Mouse (Mus musculus): ENCODE measurements at regions not wholly inside any gene's neighbourhood (a gene's known extent, or its start where the extent isn't known, plus 50 kb on each side); places are given as distances from the start of the nearest gene placed in this dataset.
"Not testable (repeated sequence)": the region's sequence is repeated elsewhere in the genome, so short reads cannot be mapped to it uniquely, and the experiment has no call there.

DNA sequence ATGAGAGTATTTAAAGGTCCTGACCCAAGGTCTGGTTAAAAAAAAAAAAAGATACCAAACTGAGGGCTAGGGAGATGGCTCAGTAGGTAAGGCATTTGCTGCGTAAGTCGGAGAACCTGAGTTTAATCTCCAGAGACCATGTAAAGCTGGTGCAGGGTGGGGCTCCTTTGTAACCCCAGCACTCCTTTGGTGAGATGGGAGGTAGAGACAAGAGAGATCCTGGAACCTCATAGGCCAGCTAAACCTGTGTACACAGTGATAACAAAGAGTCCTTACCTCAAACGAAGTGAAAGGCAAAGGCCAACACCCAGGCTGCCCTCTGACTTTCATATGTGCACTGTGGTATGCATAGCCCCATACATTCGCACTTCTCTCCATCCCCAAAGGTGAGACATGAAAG, 175.0 kb downstream of the Nucb2 start:
- no peak for DNase-seq (ENCODE audit: extremely low spot score in 1 of 2, low spot score in 1 of 2)

DNA sequence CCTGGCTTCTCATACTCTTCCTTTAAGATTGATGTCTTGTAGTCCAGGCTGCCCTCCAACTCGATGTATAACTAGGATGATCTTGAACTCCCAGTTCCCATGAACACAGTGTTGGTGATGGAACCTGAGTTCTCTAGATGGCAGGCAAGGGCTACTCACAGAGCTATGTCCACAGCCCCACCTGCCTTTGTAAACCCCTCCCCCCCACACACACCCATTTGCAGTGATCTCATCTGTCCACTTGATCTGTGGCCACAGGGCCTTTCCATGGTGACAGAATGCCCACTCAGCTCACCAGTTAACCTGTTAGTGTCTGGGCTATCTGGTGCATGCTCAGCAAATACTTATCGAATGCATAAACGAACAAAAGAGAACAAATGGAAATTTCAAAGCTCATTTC, 176.4 kb downstream of the Nucb2 start:
- DNase-seq (ENCODE audit: extremely low spot score in 1 of 2, low spot score in 1 of 2) = no peak

DNA sequence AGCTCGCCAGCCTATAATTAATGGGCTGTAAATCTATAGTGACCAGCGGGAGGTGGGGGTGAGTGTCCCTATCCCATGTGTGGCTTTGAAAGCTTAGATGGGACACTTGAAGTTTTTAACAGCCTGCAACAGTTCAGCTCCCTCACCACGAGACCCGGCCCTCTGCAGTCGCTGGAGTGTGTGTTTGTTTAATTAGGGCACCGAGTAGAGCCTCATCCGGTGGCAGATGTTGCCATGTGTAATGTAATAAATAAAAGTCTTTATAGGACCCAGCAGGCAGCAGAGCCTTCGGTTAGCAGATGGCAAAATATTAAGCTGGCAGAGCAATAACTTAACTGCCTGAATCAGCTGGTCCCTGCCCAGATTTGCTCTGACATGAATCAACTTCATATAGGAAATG, 177.1 kb downstream of the Nucb2 start:
- DNase-seq (ENCODE audit: extremely low spot score in 1 of 2, low spot score in 1 of 2) = no peak

DNA sequence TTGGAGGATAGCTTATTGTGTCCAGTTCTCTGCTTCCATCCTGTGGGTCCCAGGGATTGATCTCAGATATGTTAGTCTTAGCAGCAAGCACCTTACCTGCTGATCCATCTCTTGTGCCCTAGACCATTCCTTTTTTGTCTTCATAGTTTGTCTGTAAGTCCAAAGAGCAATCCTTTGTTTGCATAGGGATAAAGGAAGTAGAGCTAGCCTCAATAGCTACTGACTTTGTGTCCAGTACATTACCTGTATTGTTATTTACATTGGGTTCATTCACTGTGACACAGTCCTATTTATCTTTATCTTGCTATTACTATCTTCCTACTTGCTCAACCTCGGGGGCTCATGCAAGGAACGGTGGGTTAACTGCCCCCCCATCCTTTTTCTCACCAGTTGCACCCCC, 196.2 kb downstream of the Nucb2 start:
- DNase-seq (ENCODE audit: extremely low spot score in 1 of 2, low spot score in 1 of 2) = no peak

DNA sequence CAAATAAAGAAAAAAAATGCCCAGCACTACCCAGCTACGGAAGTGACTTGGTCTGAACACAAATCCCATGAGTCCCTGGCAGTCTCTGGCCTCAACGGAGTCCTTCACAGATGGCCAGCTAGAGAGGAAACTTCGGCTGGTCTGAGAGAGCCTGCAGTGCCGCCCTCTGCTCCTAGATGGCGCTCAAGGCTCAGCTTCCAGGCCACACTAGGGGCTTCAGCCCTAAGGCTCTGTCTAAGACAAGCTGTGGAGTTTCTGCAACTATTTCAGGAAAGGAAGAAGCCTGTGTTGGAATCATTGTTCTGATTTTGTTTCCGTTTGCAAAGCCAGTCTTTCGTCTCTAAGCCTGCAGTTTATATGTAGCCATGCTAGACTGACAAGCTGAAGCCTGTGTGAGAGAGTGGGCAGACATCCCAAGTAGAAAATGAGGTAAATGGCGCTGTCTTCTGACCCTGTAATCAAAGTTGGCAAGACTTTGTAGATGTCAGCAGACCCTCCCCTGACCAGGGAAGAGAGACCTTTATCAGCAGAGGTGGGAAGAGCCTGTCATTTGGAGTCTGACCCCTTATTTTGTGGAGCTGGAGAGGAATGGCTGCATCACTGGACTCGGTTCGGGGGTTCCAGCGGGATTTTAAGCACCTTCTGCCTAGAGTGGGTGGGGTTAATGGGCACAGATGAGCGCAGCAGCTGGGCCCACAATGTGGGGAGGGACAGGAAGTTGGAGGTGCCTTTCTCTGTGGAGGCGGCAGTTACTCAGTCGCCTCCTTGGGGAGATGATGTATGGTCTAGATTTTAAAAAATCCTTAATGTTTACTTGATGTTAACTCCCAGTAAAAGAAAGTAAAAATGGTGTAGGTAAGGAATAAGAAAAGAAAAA, 197.5 kb downstream of the Nucb2 start:
- DNase-seq (ENCODE audit: extremely low spot score in 1 of 2, low spot score in 1 of 2) = peak; percentile 85 to 95

DNA sequence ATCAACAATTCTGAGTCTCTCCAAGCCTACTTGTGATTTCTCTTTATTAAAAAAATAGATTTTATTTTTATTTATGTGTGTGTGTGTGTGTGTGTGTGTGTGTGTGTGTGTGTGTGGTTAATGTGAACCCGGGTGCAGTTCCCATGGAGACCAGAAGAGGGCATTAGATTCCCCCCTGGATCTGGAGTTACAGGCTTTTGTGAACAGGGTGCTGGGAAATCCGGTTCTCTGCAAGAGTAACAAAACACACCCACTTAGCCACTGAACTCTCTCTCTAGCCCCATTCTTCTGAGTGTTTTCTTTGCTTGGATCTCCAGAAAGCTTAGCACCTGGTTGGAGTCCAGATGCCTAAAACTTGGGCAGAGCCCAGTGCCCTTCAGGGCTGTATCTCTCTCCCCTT, 198.4 kb downstream of the Nucb2 start:
- no peak for DNase-seq (ENCODE audit: extremely low spot score in 1 of 2, low spot score in 1 of 2)

DNA sequence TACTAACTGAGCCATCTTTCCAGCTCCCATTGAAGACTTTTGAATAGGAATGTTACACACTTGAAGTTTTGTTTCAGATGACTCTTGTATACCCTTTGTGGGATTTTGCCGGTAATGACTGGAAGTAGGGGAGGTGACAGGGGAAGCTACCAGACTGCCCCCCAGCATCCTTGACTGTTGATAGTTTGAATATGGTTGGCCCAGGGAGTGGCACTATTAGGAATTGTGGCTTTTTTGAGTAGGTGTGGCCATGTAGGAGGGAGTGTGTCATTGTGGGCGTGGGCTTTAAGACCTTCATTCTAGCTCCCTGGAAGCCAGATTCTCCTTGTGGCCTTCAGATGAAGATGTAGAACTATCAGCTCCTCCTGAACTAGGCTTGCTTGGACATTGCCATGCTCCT, 207.4 kb downstream of the Nucb2 start:
- no peak for DNase-seq (ENCODE audit: extremely low spot score in 1 of 2, low spot score in 1 of 2)

DNA sequence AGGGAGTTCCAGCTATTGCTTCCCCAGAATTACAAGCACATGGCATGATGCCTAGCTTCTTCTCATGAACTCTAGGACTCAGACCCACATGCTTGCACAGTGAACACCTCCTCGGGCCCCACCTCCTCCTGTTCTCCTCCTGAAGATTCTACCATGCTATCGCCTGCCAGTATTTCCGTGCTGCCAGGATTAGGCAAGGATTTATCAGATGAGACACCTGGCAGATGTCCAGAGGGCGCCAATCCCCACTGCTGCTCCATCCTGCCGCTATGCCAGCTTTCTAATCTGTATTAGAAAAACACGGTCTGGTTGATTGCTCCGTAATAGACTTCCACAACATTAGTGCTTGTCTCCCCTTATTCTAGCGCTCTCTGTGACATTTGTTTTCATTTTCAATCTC, 209.0 kb downstream of the Nucb2 start:
- peak in 1 of 2 experiments; percentile 15 for DNase-seq (ENCODE audit: extremely low spot score in 1 of 2, low spot score in 1 of 2)

DNA sequence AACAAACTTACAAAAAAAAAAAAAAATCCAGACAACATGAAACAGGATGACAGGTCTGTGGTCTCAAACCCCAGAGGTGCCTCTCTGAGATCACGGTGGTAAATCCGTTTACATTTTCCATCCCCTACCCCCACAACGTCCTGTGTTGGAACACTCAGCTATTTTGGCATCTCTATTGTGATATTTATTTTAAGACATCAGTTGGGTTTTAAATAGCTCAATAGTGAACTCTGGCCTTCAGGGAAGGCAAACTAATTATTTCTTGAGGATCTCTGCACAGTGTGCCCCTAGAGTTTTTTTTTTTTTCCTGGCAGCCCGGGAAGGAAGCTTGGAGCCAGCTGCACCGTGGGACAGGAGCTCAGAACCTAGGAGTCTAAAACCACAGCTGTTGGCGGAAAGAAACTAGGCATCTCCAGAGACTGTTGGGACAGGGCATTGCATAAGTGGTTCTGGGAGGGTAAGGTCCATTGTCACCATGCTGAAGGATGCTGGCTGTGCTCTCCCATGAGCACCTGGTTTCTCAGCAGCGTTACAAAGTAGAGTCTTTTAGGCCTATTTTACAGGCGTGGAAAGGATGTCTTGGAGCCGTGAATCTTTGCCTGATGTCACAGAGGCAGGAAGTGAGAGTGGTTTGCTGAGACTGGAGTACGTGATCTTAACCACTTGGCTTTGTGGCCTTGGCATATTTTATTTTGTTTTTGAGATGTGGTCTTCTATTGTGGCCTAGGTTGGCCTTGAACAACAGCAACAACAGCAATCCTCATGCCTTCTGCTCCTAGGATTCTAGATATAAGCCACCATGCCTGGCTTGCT, 211.3 kb downstream of the Nucb2 start:
- DNase-seq (ENCODE audit: extremely low spot score in 1 of 2, low spot score in 1 of 2) = no peak

DNA sequence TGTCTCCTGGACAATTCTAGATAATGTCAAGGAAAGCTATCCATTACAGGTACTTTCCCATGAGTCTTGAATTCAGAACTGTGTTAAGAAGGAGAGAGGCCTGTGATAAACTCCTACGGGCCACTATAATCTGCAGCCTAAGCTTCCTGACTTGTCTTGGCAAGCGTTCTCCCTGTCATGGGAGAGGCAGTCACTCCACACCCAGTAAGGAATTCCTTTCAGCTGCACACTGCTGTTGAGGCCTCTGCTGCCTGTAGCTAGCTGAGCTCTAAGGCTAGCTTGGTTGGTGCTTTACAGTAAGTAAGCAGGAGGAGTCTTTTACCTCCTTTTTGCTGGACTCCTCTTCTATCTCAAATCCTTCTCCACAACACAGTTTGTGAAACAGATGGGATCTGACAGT, 224.2 kb downstream of the Nucb2 start:
- no peak for DNase-seq (ENCODE audit: extremely low spot score in 1 of 2, low spot score in 1 of 2)

DNA sequence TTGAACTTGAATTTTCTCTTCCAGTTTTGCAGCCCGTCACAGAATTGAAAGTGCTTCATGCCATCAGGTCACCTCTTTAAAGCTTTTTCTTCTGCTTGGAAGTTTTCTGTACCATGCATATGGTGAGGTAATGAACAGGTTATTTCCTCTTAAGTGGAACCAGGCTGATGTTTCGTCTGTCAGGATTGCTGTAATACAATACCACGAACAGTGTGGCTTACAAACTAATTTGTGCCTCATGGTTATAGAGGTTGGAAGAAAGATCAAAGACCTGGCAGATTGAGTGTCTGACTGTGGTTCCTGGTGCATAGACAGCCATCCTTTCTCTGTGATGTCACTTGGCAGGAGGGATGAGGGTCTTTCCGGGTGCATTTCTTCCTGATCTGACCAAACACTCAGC, 225.6 kb downstream of the Nucb2 start:
- no peak for DNase-seq (ENCODE audit: extremely low spot score in 1 of 2, low spot score in 1 of 2)

DNA sequence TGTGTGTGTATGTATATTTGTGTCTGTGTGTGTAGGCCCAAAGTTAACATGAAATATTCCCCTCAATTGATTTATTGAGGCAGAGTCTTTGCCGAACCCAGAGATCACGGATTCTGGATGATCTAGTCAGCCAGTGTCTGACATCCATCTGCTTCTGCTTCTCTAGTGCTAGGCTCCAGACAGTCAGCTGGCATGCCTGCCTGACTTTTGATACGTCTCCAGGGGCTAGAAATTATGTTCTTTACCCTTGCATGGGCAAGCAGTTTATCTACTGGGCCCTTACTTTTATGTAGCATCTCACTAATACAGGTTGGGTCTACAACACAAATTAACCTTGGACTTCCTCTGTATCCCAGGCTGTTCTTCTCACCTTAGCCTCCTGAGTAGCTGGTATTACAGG, 231.5 kb downstream of the Nucb2 start:
- DNase-seq (ENCODE audit: extremely low spot score in 1 of 2, low spot score in 1 of 2) = no peak

DNA sequence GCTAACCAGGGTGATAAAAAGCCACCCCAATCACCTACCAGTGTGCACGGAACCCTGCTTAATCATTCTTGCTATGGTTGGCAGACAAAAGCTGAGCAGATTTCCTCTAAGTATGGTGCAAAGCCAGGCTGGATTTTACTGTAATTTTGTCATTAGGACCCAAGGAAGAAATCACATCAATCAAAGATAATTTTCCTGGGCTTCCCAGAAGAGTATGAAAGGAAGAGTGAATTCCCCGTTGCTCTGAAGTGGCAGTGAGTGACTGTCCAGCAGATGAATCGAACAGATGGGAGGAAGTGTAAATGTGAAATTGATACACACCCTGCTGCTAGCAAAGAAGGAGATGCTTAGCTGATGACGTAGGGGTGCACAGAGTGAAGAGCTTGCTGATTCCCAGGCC, 232.2 kb downstream of the Nucb2 start:
- DNase-seq (ENCODE audit: extremely low spot score in 1 of 2, low spot score in 1 of 2) = no peak

DNA sequence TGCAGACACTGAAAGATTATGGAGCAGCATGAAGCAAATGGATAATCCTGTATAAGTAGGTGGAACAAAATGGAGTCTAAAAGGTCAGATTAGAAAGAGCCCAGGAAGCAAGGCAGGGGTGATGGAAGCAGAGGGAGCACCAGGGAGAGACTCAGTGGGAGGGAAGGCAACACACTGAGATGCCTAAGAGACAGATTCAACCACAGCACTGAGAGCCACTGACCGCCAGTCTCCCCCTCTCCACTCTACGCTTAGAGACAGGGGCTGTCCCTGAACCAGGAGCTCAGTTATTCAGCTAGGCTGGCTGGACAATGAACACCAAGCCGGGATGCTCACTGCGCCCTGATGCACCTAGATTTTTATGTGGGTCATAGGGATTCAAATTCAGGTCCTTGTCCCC, 233.8 kb downstream of the Nucb2 start:
- no peak for DNase-seq (ENCODE audit: extremely low spot score in 1 of 2, low spot score in 1 of 2)

DNA sequence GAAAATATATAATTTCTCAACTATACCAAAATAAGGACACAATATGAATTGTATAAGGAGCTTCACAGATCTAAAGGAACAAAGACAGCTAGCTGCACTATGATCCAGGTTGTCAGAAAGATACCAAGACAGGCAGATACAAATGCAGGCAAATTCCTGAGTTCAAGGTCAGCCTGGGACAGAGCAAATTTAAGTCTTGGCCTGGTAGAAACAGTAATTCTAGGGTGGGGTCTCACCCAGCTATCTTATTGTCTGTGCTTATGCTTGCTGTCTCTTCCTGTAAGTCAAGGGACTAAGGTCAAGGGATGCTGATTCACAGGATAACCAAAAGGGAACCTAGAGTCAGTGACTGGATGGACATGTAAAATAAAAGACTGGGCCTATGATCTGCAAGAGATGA, 250.4 kb downstream of the Nucb2 start:
- no peak for DNase-seq (ENCODE audit: extremely low spot score in 1 of 2, low spot score in 1 of 2)

DNA sequence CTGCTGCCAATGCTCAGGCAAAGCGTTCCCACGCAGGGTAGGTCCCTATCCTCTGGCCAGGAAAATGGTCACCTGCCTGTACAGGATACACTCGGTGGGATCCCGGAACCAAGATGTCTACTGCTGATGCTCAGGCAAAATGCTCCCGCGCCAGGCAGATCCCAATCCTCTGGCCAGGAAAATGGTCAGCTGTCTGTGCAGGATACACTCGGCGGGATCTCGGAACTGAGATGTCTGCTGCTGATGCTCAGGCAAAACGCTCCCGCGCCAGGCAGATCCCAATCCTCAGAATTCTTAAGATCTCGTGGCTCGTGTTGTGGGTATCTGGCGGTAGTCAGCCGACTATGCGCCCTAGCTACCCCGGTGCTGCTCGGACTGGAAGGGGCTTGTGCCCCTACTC, 288.0 kb downstream of the Nucb2 start:
- DNase-seq (ENCODE audit: extremely low spot score in 1 of 2, low spot score in 1 of 2) = not testable (repeated sequence)

DNA sequence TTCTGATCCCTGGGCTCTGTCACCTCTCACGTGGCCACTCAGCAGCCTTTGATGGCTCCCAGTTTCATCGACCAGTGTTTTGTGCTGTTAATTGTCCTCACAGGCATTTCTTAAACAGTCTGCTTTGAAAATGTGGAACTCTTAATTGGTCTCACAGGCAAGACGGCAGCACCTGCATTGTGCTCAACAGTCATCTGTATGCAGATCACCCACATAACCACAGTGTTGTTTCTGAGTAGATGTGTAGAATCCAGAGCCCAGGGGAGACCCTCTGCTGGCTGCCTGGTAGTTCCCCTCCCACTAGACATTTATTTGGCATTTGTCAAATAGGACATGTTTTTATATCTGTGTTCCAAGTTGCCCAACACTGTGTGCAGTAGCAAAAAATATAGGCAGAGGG, 304.3 kb downstream of the Nucb2 start:
- no peak for DNase-seq (ENCODE audit: extremely low spot score in 1 of 2, low spot score in 1 of 2)

DNA sequence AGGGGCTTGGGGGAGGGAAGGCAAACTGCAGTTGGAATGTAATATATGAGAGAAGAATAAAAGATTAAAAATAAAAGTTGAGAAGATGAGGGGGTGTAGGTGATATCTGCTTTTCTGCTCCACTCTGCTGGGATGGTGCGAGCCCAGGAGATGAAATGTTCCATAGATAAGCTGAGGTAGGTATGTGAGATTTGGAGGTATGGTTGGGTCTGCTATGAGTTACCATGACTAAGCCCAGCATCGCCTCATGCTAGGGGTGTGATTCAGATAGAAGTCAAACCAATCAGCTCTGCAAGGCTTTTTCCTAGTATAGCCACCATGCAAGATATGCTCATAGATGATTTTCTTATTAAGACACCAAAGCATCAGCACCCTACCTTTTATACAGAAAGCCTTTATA, 312.3 kb downstream of the Nucb2 start:
- no peak for DNase-seq (ENCODE audit: extremely low spot score in 1 of 2, low spot score in 1 of 2)

DNA sequence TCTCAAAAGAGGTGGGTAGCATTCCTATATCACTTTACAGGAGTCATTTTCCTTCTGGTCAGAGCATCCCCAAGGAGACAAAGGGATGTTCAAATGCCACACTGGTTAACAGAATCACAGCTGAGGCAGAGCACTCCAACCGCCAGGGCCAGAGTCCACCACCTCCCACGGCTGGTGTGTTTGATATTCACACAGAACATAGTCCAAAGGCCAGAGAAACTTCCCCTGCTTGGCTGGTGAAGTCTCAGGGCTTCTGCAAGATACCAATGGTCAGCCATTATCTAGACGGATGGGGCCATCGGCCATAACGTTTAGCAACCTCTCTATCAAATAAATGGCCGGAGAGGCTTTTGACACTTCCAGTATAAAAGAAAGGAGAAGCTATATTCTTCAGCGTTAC, 313.8 kb downstream of the Nucb2 start:
- no peak for DNase-seq (ENCODE audit: extremely low spot score in 1 of 2, low spot score in 1 of 2)

DNA sequence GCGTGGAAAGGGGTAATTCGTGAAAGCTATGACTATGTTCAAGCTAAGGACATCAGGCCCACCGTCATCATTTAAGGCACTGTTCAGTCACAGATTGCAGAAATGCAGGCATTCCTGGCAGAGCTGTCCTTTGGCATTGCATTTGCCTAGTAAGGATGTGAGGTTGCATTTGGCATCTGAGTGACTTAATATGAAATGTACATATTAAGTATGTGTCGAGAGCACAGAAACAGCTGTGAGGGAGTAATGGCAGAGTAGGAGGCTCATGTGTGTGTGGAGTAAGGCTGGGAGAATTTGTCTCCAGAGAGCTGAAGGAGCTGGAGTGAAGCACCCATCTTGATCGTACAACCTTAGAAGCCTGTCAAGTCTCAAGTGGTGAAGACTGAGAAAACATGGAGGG, 316.4 kb downstream of the Nucb2 start:
- no peak for DNase-seq (ENCODE audit: extremely low spot score in 1 of 2, low spot score in 1 of 2)

DNA sequence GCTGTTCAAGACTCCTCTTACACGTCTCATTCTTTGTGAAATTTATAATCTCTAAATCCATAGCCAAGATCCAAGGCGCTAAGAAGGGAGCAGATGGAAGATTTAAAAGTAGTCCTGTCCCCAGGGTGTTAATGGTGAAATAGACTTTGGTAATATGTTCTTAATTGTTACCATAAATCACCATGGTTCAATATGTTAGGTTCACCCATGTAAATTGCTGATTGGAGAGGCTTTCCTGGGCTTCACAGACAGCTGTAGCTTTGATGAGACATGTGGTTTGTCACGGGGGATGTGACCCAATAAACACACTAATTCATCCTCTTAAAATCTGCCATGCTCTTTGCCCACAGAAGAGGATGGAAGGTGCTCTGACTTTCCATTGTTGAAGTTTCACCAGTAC, 338.7 kb downstream of the Nucb2 start:
- DNase-seq (ENCODE audit: extremely low spot score in 1 of 2, low spot score in 1 of 2) = no peak
